ENCODE assay signal across 7 mouse cellular contexts in the genomic region with DNA sequence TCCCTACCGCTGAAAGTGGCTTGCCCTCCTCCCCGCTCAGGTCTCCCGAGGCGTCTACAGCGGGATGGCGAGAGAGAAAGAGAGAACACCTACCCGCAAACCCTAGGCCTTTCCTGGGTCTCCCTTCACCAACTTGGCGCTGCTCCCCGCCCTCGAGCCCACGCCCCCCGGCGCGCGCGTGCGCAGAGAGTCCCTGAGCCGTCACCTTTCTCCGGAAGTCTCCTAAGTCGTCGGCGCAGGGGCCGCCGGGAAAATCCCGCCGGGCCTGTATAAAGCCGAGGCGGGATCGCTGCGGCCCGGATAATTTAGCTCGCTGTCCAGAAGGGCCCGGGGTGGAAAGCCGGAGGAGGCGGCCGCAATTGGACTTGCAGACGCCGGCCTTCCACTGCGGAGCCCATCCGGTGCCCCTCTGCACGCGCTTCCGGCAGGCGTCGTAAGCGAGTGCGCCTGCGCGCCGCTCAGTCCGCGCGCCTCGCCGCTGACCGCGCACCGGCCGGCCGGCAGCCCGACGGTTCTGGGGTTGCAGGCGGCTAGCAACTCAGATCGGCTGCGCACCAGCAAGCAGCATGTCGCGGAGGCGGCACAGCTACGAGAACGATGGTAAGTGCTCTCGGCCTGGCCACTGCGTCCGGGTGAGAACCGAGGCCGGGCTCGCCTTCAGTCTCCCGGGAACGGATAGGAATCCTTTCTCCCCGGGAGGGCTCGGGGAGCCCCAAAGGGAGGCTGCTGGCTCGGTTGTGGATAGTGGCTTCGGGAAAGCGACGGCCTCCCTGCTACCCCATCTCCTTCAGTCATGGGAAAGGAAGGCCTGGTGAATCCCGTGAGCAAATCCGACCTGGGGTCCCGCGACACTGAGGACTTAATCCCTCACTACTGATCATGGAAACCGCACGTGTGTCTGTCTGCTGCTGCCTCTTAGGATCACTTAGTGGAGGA. TPM values are rescaled to one million over a fixed set of nuclear protein-coding genes. Genes with fewer than 3 reads are reported as not detected.
DNase-seq lines count a peak whose midpoint lies in the region; ATAC-seq lines count a peak whose summit lies in the region.

A gene (plus strand): TSS at position 327 of the 936 bp plus-strand sequence.
A gene (minus strand): TSS at position 408 of the 936 bp plus-strand sequence.

- H3K9ac ChIP-seq in intestine, embryonic 15.5 days = peak within 1 kb of the TSS; percentile 82

- intact Hi-C loops in gastrocnemius, postnatal 36 days (cut with DNase I) = no loop called here
- intact Hi-C loops in left cerebral cortex, postnatal 25 days (cut with DNase I) = loop anchor here (10.0 kb wide), 2 partner anchors 734 to 1124 kb away; a partner anchor contains a TSS

- no peaks in the 10 kb centered on the region for H3K36me3 ChIP-seq in intestine, embryonic 15.5 days
- peaks cover 37% of the 10 kb centered on the region for H3K36me3 ChIP-seq in midbrain, embryonic 10.5 days

- peak within 1 kb of the TSS; percentile 99 for H3K27ac ChIP-seq in intestine, embryonic 15.5 days
- H3K27ac ChIP-seq in midbrain, embryonic 10.5 days (replicated peaks) = peak within 1 kb of the TSS; percentile 96

- ATAC-seq in intestine, embryonic 15.5 days = peak; percentile 96

- peak; percentile 96 for DNase-seq in adrenal gland, adult 2 months
- DNase-seq in embryo, embryonic 11.5 days (ENCODE audit: low read depth, low spot score) = peak; percentile 91
- DNase-seq in gastrocnemius, postnatal 36 days = peak; percentile 90 to 95
- peak; percentile 92 to 93 for DNase-seq in left cerebral cortex, postnatal 25 days (ENCODE audit: low spot score in 2 of 2)
- DNase-seq in midbrain, embryonic 10.5 days (ENCODE audit: low spot score) = peak; percentile 91
- DNase-seq in right cerebral cortex, postnatal 4 days = peak; percentile 92

- H3K27me3 ChIP-seq in intestine, embryonic 15.5 days (replicated peaks) = no peaks in the 10 kb centered on the region
- H3K27me3 ChIP-seq in midbrain, embryonic 10.5 days (ENCODE audit: low read depth, poor library complexity, severe bottlenecking) = no peaks in the 10 kb centered on the region

- peak within 1 kb of the TSS; percentile 76 for H3K4me3 ChIP-seq in intestine, embryonic 15.5 days (replicated peaks)
- peak within 1 kb of the TSS; percentile 85 for H3K4me3 ChIP-seq in midbrain, embryonic 10.5 days

- peak within 1 kb of the TSS; percentile 69 for H3K4me2 ChIP-seq in intestine, embryonic 15.5 days (replicated peaks)

- H3K4me1 ChIP-seq in intestine, embryonic 15.5 days (replicated peaks) = peaks cover 10% of the 10 kb centered on the region; the same call in 1 of the 2 replicates
- peaks cover 27% of the 10 kb centered on the region for H3K4me1 ChIP-seq in midbrain, embryonic 10.5 days

- no peaks in the 10 kb centered on the region for H3K9me3 ChIP-seq in intestine, embryonic 15.5 days
- H3K9me3 ChIP-seq in midbrain, embryonic 10.5 days (replicated peaks) = no peaks in the 10 kb centered on the region

- WGBS in intestine, embryonic 15.5 days = under 1% methylated on average over 90 of the region's 90 CpGs
- WGBS in midbrain, embryonic 10.5 days = under 1% methylated on average over 90 of the region's 90 CpGs

RNA-seq across cellular contexts. Expression of the first gene that starts in this region (rescaled TPM):
- 10 to 100 TPM; 47.4 to 59.2 TPM for total RNA-seq in adrenal gland, adult 2 months (2021)
- 8.8 and 11.2 TPM in 2 replicates for polyA plus RNA-seq in adrenal gland, adult 2 months (2012; rRNA removed)
- 10 to 100 TPM; 10.4 to 12.2 TPM for total RNA-seq in gastrocnemius, postnatal 36 days (2021)
- polyA plus RNA-seq in intestine, embryonic 15.5 days (2015; fragmentation: Nextera tagmentation; extraction: Ambion mirVana) = 65.6 and 66.8 TPM in 2 replicates
- total RNA-seq in left cerebral cortex, postnatal 25 days (2021) = 10 to 100 TPM; 51.3 to 54.9 TPM
- 127 and 133 TPM in 2 replicates for polyA plus RNA-seq in midbrain, embryonic 10.5 days (2016; fragmentation: Nextera tagmentation; extraction: Ambion mirVana)

RNA-seq across cellular contexts. Expression of the second gene that starts in this region (rescaled TPM):
- total RNA-seq in adrenal gland, adult 2 months (2021) = 10 to 100 TPM; 21.0 to 29.8 TPM
- 10.7 and 13.4 TPM in 2 replicates for polyA plus RNA-seq in adrenal gland, adult 2 months (2012; rRNA removed)
- total RNA-seq in gastrocnemius, postnatal 36 days (2021) = 10 to 100 TPM in 1 of 2 experiments, 1 to 10 TPM in 1; 8.7 to 10.8 TPM
- polyA plus RNA-seq in intestine, embryonic 15.5 days (2015; fragmentation: Nextera tagmentation; extraction: Ambion mirVana) = 29.3 and 30.9 TPM in 2 replicates
- 10 to 100 TPM; 14.2 to 17.7 TPM for total RNA-seq in left cerebral cortex, postnatal 25 days (2021)
- polyA plus RNA-seq in midbrain, embryonic 10.5 days (2016; fragmentation: Nextera tagmentation; extraction: Ambion mirVana) = 62.8 and 63.6 TPM in 2 replicates

Comparison
In these comparisons a context has a peak if more than half of its experiments do, and no peak if none do; other contexts are left out.
1. Peak in every context shown above with its lines: DNase-seq, ATAC-seq, H3K4me3 ChIP-seq and H3K27ac ChIP-seq.